Mouse (Mus musculus) embryonic facial prominence, embryonic 15.5 days (tissue): ENCODE data around the gene Slco2a1. TPM values are rescaled to one million over a fixed set of nuclear protein-coding genes. Genes with fewer than 3 reads are reported as not detected.

Experiments
- ATAC-seq: fragments of 200-750 bp; cut with Nextera tagmentation; 2 replicates; pipeline ENCODE4 v1.8.0; 2017; ENCODE audit warnings: low read depth, moderate TSS enrichment; ENCODE audit not compliant: insufficient number of reproducible peaks, low FRiP score, low TSS enrichment
- H3K27ac ChIP-seq: fragments of 300-500 bp; sonication (generic); replicated peaks from 2 replicates; pipeline ENCODE4 v1.5.1; 2015; ENCODE audit warnings: mild to moderate bottlenecking, inconsistent platforms
- H3K27me3 ChIP-seq: fragments of 300-500 bp; sonication (generic); 2 replicates; pipeline ENCODE4 v1.6.1; 2015; ENCODE audit warnings: inconsistent platforms
- H3K36me3 ChIP-seq: fragments of 300-500 bp; sonication (generic); 2 replicates; pipeline ENCODE4 v1.6.1; 2015; ENCODE audit warnings: mild to moderate bottlenecking, inconsistent platforms
- H3K4me1 ChIP-seq: fragments of 300-500 bp; sonication (generic); 2 replicates; pipeline ENCODE4 v1.6.1; 2015; ENCODE audit warnings: inconsistent platforms
- H3K4me2 ChIP-seq: fragments of 300-500 bp; sonication (generic); replicated peaks from 2 replicates; pipeline ENCODE4 v1.6.1; 2015; ENCODE audit warnings: mild to moderate bottlenecking, inconsistent platforms
- H3K4me3 ChIP-seq: fragments of 300-500 bp; sonication (generic); replicated peaks from 2 replicates; pipeline ENCODE4 v1.5.1; 2015; ENCODE audit warnings: mild to moderate bottlenecking, inconsistent platforms
- H3K9ac ChIP-seq: fragments of 300-500 bp; sonication (generic); 2 replicates; pipeline ENCODE4 v1.6.1; 2015; ENCODE audit warnings: inconsistent platforms
- H3K9me3 ChIP-seq: fragments of 300-500 bp; sonication (generic); replicated peaks from 2 replicates; pipeline ENCODE4 v1.6.1; 2016; ENCODE audit warnings: inconsistent platforms
- WGBS: fragments of 180-500 bp; shearing (Covaris S2); methylation state at CpG from one replicate; pipeline ENCODE4 v1.1.7; 2015; 5-methylcytosine and 5-hydroxymethylcytosine counted together
- polyA plus RNA-seq: library from polyadenylated mRNA; unstranded; fragments of >200 nt; fragmentation: Nextera tagmentation; extraction: Ambion mirVana; gene quantifications from 2 replicates; pipeline ENCODE4 v1.2.1, GENCODE M21; 2015

Slco2a1 gene
- polyA plus RNA-seq, 1 experiment from 2014 or later = 10.9 TPM

- Histone ChIP-seq H3K4me3 (no peak overlapping the region), H3K4me2 (no peak overlapping the region), H3K27me3 (no peaks in the 10 kb centered on the region), H3K9me3 (no peaks in the 10 kb centered on the region), H3K9ac (no peak overlapping the region), H3K36me3 (no peaks in the 10 kb centered on the region), H3K4me1 (peaks cover 27% of the 10 kb centered on the region), H3K27ac (no peak overlapping the region)
- WGBS = 71% methylated on average over 3 of the region's 3 CpGs
- ATAC-seq = no peak
Observed at GRCm38 (mm10) chr9:103010161-103010560, 21.6 kb downstream of the Slco2a1 start.

GRCm38 (mm10) chr9:103013366-103013765, 24.9 kb downstream of the Slco2a1 start:
- Histone ChIP-seq H3K9ac (no peak overlapping the region), H3K36me3 (no peaks in the 10 kb centered on the region), H3K9me3 (no peaks in the 10 kb centered on the region), H3K4me2 (no peak overlapping the region), H3K4me1 (peaks cover 16% of the 10 kb centered on the region), H3K27me3 (no peaks in the 10 kb centered on the region), H3K27ac (no peak overlapping the region), H3K4me3 (no peak overlapping the region)
- WGBS = 9% methylated on average over 5 of the region's 5 CpGs
- no peak for ATAC-seq

GRCm38 (mm10) chr9:103014686-103015085, 26.2 kb downstream of the Slco2a1 start:
- 80% methylated on average over 12 of the region's 12 CpGs for WGBS
- H3K27ac ChIP-seq = no peak overlapping the region
- no peak overlapping the region for H3K9ac ChIP-seq
- no peaks in the 10 kb centered on the region for H3K36me3 ChIP-seq
- no peak overlapping the region for H3K4me3 ChIP-seq
- H3K4me2 ChIP-seq = no peak overlapping the region
- H3K27me3 ChIP-seq = no peaks in the 10 kb centered on the region
- H3K4me1 ChIP-seq = peaks cover 3% of the 10 kb centered on the region; the same call in 1 of the 2 replicates
- no peaks in the 10 kb centered on the region for H3K9me3 ChIP-seq
- ATAC-seq = no peak

GRCm38 (mm10) chr9:103024116-103024515, 35.6 kb downstream of the Slco2a1 start:
- H3K27me3 ChIP-seq = no peaks in the 10 kb centered on the region
- H3K4me3 ChIP-seq = no peak overlapping the region
- H3K4me1 ChIP-seq = no peaks in the 10 kb centered on the region
- no peak overlapping the region for H3K9ac ChIP-seq
- 72% methylated on average over 4 of the region's 4 CpGs for WGBS
- no peak overlapping the region for H3K27ac ChIP-seq
- no peak for ATAC-seq
- no peaks in the 10 kb centered on the region for H3K9me3 ChIP-seq
- no peak overlapping the region for H3K4me2 ChIP-seq
- no peaks in the 10 kb centered on the region for H3K36me3 ChIP-seq

GRCm38 (mm10) chr9:103027150-103027889, 38.8 kb downstream of the Slco2a1 start:
- Histone ChIP-seq H3K4me1 (peaks cover 2% of the 10 kb centered on the region; the same call in 1 of the 2 replicates), H3K36me3 (no peaks in the 10 kb centered on the region), H3K9ac (no peak overlapping the region), H3K27me3 (no peaks in the 10 kb centered on the region), H3K27ac (no peak overlapping the region), H3K4me2 (no peak overlapping the region), H3K9me3 (no peaks in the 10 kb centered on the region), H3K4me3 (no peak overlapping the region)
- no peak for ATAC-seq
- whole genome bisulfite sequencing = 66% methylated on average over 11 of the region's 11 CpGs

GRCm38 (mm10) chr9:103029012-103029411, 40.5 kb downstream of the Slco2a1 start:
- 59% methylated on average over 8 of the region's 8 CpGs for WGBS
- H3K4me2 ChIP-seq = no peak overlapping the region
- H3K9ac ChIP-seq = no peak overlapping the region
- peaks cover 4% of the 10 kb centered on the region; the same call in 1 of the 2 replicates for H3K4me1 ChIP-seq
- no peaks in the 10 kb centered on the region for H3K36me3 ChIP-seq
- H3K4me3 ChIP-seq = no peak overlapping the region
- no peaks in the 10 kb centered on the region for H3K9me3 ChIP-seq
- no peak overlapping the region for H3K27ac ChIP-seq
- H3K27me3 ChIP-seq = no peaks in the 10 kb centered on the region
- ATAC-seq = no peak

- no peak overlapping the region for H3K4me2 ChIP-seq
- peaks cover 4% of the 10 kb centered on the region; the same call in 1 of the 2 replicates for H3K4me1 ChIP-seq
- H3K27ac ChIP-seq = no peak overlapping the region
- no peaks in the 10 kb centered on the region for H3K27me3 ChIP-seq
- no peak overlapping the region for H3K9ac ChIP-seq
- 81% methylated on average over 2 of the region's 2 CpGs for WGBS
- H3K36me3 ChIP-seq = no peaks in the 10 kb centered on the region
- no peak overlapping the region for H3K4me3 ChIP-seq
- no peak for ATAC-seq
- no peaks in the 10 kb centered on the region for H3K9me3 ChIP-seq
Observed at GRCm38 (mm10) chr9:103030041-103030440, 41.5 kb downstream of the Slco2a1 start.

- no peak for ATAC-seq
- Histone ChIP-seq H3K4me1 (peaks cover 4% of the 10 kb centered on the region; the same call in 1 of the 2 replicates), H3K4me3 (no peak overlapping the region), H3K9ac (no peak overlapping the region), H3K36me3 (no peaks in the 10 kb centered on the region), H3K27ac (no peak overlapping the region), H3K4me2 (no peak overlapping the region), H3K27me3 (no peaks in the 10 kb centered on the region), H3K9me3 (no peaks in the 10 kb centered on the region)
- 83% methylated on average over 5 of the region's 5 CpGs for WGBS
Observed at GRCm38 (mm10) chr9:103031211-103031610, 42.7 kb downstream of the Slco2a1 start.

- no peaks in the 10 kb centered on the region for H3K36me3 ChIP-seq
- no peaks in the 10 kb centered on the region for H3K9me3 ChIP-seq
- WGBS = 70% methylated on average over 8 of the region's 8 CpGs
- H3K27me3 ChIP-seq = no peaks in the 10 kb centered on the region
- no peak overlapping the region for H3K4me2 ChIP-seq
- no peak overlapping the region for H3K27ac ChIP-seq
- peaks cover 4% of the 10 kb centered on the region; the same call in 1 of the 2 replicates for H3K4me1 ChIP-seq
- no peak overlapping the region for H3K9ac ChIP-seq
- H3K4me3 ChIP-seq = no peak overlapping the region
- ATAC-seq = no peak
Observed at GRCm38 (mm10) chr9:103032193-103032592, 43.7 kb downstream of the Slco2a1 start.

- Histone ChIP-seq H3K27ac (no peak overlapping the region), H3K9me3 (no peaks in the 10 kb centered on the region), H3K36me3 (no peaks in the 10 kb centered on the region), H3K4me2 (no peak overlapping the region), H3K9ac (no peak overlapping the region), H3K4me3 (no peak overlapping the region), H3K27me3 (no peaks in the 10 kb centered on the region), H3K4me1 (peaks cover 4% of the 10 kb centered on the region; the same call in 1 of the 2 replicates)
- 73% methylated on average over 3 of the region's 3 CpGs for WGBS
- ATAC-seq = no peak
Observed at GRCm38 (mm10) chr9:103033381-103033780, 44.9 kb downstream of the Slco2a1 start.

- H3K27ac ChIP-seq = no peak overlapping the region
- H3K27me3 ChIP-seq = no peaks in the 10 kb centered on the region
- ATAC-seq = no peak
- H3K9me3 ChIP-seq = no peaks in the 10 kb centered on the region
- no peak overlapping the region for H3K4me3 ChIP-seq
- H3K4me2 ChIP-seq = no peak overlapping the region
- H3K36me3 ChIP-seq = no peaks in the 10 kb centered on the region
- 77% methylated on average over 8 of the region's 8 CpGs for WGBS
- peaks cover 4% of the 10 kb centered on the region; the same call in 1 of the 2 replicates for H3K4me1 ChIP-seq
- H3K9ac ChIP-seq = no peak overlapping the region
Observed at GRCm38 (mm10) chr9:103036971-103037391, 48.5 kb downstream of the Slco2a1 start.

GRCm38 (mm10) chr9:103038266-103038665, 49.8 kb downstream of the Slco2a1 start:
- no peaks in the 10 kb centered on the region for H3K27me3 ChIP-seq
- H3K27ac ChIP-seq = no peak overlapping the region
- H3K4me2 ChIP-seq = no peak overlapping the region
- no peak overlapping the region for H3K9ac ChIP-seq
- H3K4me1 ChIP-seq = no peaks in the 10 kb centered on the region
- H3K9me3 ChIP-seq = no peaks in the 10 kb centered on the region
- no peaks in the 10 kb centered on the region for H3K36me3 ChIP-seq
- WGBS = 84% methylated on average over 2 of the region's 2 CpGs
- no peak for ATAC-seq
- H3K4me3 ChIP-seq = no peak overlapping the region
